9 mouse cellular contexts compared by ENCODE assay signal in the genomic region with DNA sequence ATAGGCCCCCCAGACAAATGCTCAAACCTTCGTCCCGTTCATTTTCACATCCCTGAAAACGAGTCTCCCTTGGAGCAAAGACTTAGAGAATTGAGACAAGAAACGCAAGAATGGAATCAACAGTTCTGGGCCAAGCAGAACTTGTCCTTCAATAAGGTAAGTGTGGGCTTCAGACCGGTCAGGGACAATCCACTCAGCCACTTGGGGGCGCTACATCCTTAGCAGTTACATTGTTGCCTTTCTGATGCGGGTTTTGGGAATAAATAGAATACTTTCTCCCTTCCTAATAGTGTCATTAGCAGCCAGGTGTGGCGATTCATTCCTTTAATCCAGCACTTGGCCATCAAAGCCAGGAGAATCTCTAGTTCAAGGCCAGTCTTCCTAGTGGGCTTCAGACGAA. TPM values are rescaled to one million over a fixed set of nuclear protein-coding genes. Genes with fewer than 3 reads are reported as not detected.
DNase-seq lines count a peak whose midpoint lies in the region; ATAC-seq and TF ChIP-seq lines count a peak whose summit lies in the region.
"Had no signal": no experiment of that assay in that cellular context is flagged by ENCODE, and none has a peak within 500 bp of the region (broad histone marks: within the 10 kb centered on the region; RNA-seq: fewer than 3 reads in every experiment).

No protein-coding gene starts in this region.

- H3K4me2 ChIP-seq in limb, embryonic 11.5 days (ENCODE audit: low read depth, severe bottlenecking) = no peak overlapping the region
- H3K4me2 ChIP-seq in midbrain, embryonic 11.5 days = no peak overlapping the region
- H3K4me2 ChIP-seq: lung, embryonic 15.5 days had no signal

- peak; percentile 63 for TF ChIP-seq CTCF in Patski (IDR thresholded peaks at IDR 0.05)

- POLR2A ChIA-PET in Patski (lab: Charles Lee) = interaction anchor here (1.3 kb wide), 1 partner anchor 9 kb away, joined by 4 read pairs; no protein-coding TSS in a partner anchor

- H3K27ac ChIP-seq in limb, embryonic 11.5 days (replicated peaks; ENCODE audit: low read depth, low read length) = no peak overlapping the region
- no peak overlapping the region for H3K27ac ChIP-seq in limb, embryonic 10.5 days
- H3K27ac ChIP-seq in midbrain, embryonic 11.5 days (ENCODE audit: low read depth, low read length) = no peak overlapping the region
- H3K27ac ChIP-seq: lung, embryonic 15.5 days had no signal

- CTCF ChIA-PET in Patski (lab: Charles Lee) = no interaction called here

- no peaks in the 10 kb centered on the region for H3K27me3 ChIP-seq in limb, embryonic 11.5 days (ENCODE audit: control insufficient read depth, insufficient read depth, low read length)
- H3K27me3 ChIP-seq in limb, embryonic 10.5 days (ENCODE audit: low read depth, poor library complexity, severe bottlenecking) = no peaks in the 10 kb centered on the region
- H3K27me3 ChIP-seq in Patski = no peaks in the 10 kb centered on the region
- no peaks in the 10 kb centered on the region for H3K27me3 ChIP-seq in midbrain, embryonic 11.5 days (ENCODE audit: control insufficient read depth, insufficient read depth, low read length)
- H3K27me3 ChIP-seq: lung, embryonic 15.5 days had no signal

- no peaks in the 10 kb centered on the region for H3K9me3 ChIP-seq in limb, embryonic 11.5 days (ENCODE audit: control insufficient read depth, low read length)
- H3K9me3 ChIP-seq in limb, embryonic 10.5 days (replicated peaks) = no peaks in the 10 kb centered on the region
- no peaks in the 10 kb centered on the region for H3K9me3 ChIP-seq in midbrain, embryonic 11.5 days (ENCODE audit: control insufficient read depth, low read length)
- H3K9me3 ChIP-seq: lung, embryonic 15.5 days had no signal

- no peak overlapping the region for H3K4me3 ChIP-seq in limb, embryonic 11.5 days (ENCODE audit: low read depth, low read length)
- H3K4me3 ChIP-seq in limb, embryonic 10.5 days = no peak overlapping the region
- no peak overlapping the region for H3K4me3 ChIP-seq in midbrain, embryonic 11.5 days (ENCODE audit: low read depth, low read length)
- H3K4me3 ChIP-seq: lung, embryonic 15.5 days had no signal

- ATAC-seq in cerebellum, adult (ENCODE audit: insufficient number of reproducible peaks, low FRiP score, low TSS enrichment) = no peak
- no peak for ATAC-seq in limb, embryonic 11.5 days (ENCODE audit: insufficient number of reproducible peaks, low FRiP score, low TSS enrichment, low read depth)
- ATAC-seq in Patski = no peak
- ATAC-seq in midbrain, embryonic 11.5 days (ENCODE audit: low FRiP score) = no peak

- no peaks in the 10 kb centered on the region for H3K4me1 ChIP-seq in limb, embryonic 11.5 days (ENCODE audit: control insufficient read depth, insufficient read depth, low read length)
- peaks cover 8% of the 10 kb centered on the region; the same call in 1 of the 2 replicates for H3K4me1 ChIP-seq in limb, embryonic 10.5 days
- peaks cover 13% of the 10 kb centered on the region for H3K4me1 ChIP-seq in midbrain, embryonic 11.5 days (ENCODE audit: control insufficient read depth, insufficient read depth, low read length)
- H3K4me1 ChIP-seq: lung, embryonic 15.5 days had no signal

- in situ Hi-C loops in Patski (cut with MboI; ENCODE audit: low pct_unique_long_range_greater_than_20kb) = no loop called here

- 77% methylated on average over 9 of the region's 9 CpGs for WGBS in limb, embryonic 11.5 days
- WGBS in limb, embryonic 10.5 days = 78% methylated on average over 9 of the region's 9 CpGs
- 74% methylated on average over 9 of the region's 9 CpGs for WGBS in midbrain, embryonic 11.5 days

- peak; percentile 66 to 78 for DNase-seq in cerebellum, adult 18-20 months
- DNase-seq in limb, embryonic 11.5 days (ENCODE audit: low spot score) = peak; percentile 51
- DNase-seq in limb, embryonic 10.5 days (ENCODE audit: low spot score) = no peak
- no peak for DNase-seq in Patski (ENCODE audit: low read depth, low spot score)
- peak; percentile 46 to 68 for DNase-seq in gastrocnemius, postnatal 4 days (ENCODE audit: low spot score in 2 of 2)
- DNase-seq in thymus, postnatal 25 days = peak; percentile 34
- no peak for DNase-seq in midbrain, embryonic 11.5 days (ENCODE audit: low spot score, missing footprints)

- no peak overlapping the region for H3K9ac ChIP-seq in limb, embryonic 11.5 days (ENCODE audit: low read length)
- H3K9ac ChIP-seq in midbrain, embryonic 11.5 days (ENCODE audit: low read length) = no peak overlapping the region
- H3K9ac ChIP-seq: lung, embryonic 15.5 days had no signal

- peaks cover 2% of the 10 kb centered on the region; the same call in 1 of the 2 replicates for H3K36me3 ChIP-seq in limb, embryonic 11.5 days (ENCODE audit: control insufficient read depth, insufficient read depth, low read length)
- peaks cover 55% of the 10 kb centered on the region for H3K36me3 ChIP-seq in limb, embryonic 10.5 days
- no peaks in the 10 kb centered on the region for H3K36me3 ChIP-seq in midbrain, embryonic 11.5 days (ENCODE audit: control insufficient read depth, insufficient read depth, low read length)

RNA-seq across cellular contexts. Expression of a gene that starts 9.6 kb away (rescaled TPM):
- 55.1 and 61.1 TPM in 2 replicates for polyA plus RNA-seq in limb, embryonic 11.5 days (2014; fragmentation: Nextera tagmentation; extraction: Ambion mirVana)
- 57.4 and 64.8 TPM in 2 replicates for polyA plus RNA-seq in limb, embryonic 10.5 days (2016; fragmentation: Nextera tagmentation; extraction: Ambion mirVana)
- polyA plus RNA-seq in Patski (2021) = 36.7 TPM
- total RNA-seq in gastrocnemius, postnatal 4 days (2021) = 10 to 100 TPM; 36.1 to 40.1 TPM
- polyA plus RNA-seq in midbrain, embryonic 11.5 days (2014; fragmentation: Nextera tagmentation; extraction: Ambion mirVana) = 50.8 and 54.7 TPM in 2 replicates

RNA-seq across cellular contexts. Expression of a gene that starts 9.6 kb away (rescaled TPM):
- 56.8 and 58.2 TPM in 2 replicates for polyA plus RNA-seq in limb, embryonic 11.5 days (2014; fragmentation: Nextera tagmentation; extraction: Ambion mirVana)
- polyA plus RNA-seq in limb, embryonic 10.5 days (2016; fragmentation: Nextera tagmentation; extraction: Ambion mirVana) = 52.6 and 52.9 TPM in 2 replicates
- 40.1 TPM for polyA plus RNA-seq in Patski (2021)
- total RNA-seq in gastrocnemius, postnatal 4 days (2021) = 10 to 100 TPM; 27.5 to 32.1 TPM
- polyA plus RNA-seq in midbrain, embryonic 11.5 days (2014; fragmentation: Nextera tagmentation; extraction: Ambion mirVana) = 62.2 and 64.1 TPM in 2 replicates

RNA-seq across cellular contexts. Expression of a gene that starts 36.0 kb away (rescaled TPM):
- 95.5 and 103 TPM in 2 replicates for polyA plus RNA-seq in limb, embryonic 11.5 days (2014; fragmentation: Nextera tagmentation; extraction: Ambion mirVana)
- 87.5 and 98.0 TPM in 2 replicates for polyA plus RNA-seq in limb, embryonic 10.5 days (2016; fragmentation: Nextera tagmentation; extraction: Ambion mirVana)
- polyA plus RNA-seq in Patski (2021) = 110 TPM
- total RNA-seq in gastrocnemius, postnatal 4 days (2021) = 100 to 1,000 TPM; 117 to 120 TPM
- 282 and 288 TPM in 2 replicates for polyA plus RNA-seq in midbrain, embryonic 11.5 days (2014; fragmentation: Nextera tagmentation; extraction: Ambion mirVana)

RNA-seq across cellular contexts. Expression of a gene that starts 44.7 kb away (rescaled TPM):
- 6.3 and 7.4 TPM in 2 replicates for polyA plus RNA-seq in limb, embryonic 11.5 days (2014; fragmentation: Nextera tagmentation; extraction: Ambion mirVana)
- 18.2 and 21.0 TPM in 2 replicates for polyA plus RNA-seq in limb, embryonic 10.5 days (2016; fragmentation: Nextera tagmentation; extraction: Ambion mirVana)
- polyA plus RNA-seq in Patski (2021) = 12.9 TPM
- 1 to 10 TPM; 7.3 to 7.9 TPM for total RNA-seq in gastrocnemius, postnatal 4 days (2021)
- 5.5 and 6.0 TPM in 2 replicates for polyA plus RNA-seq in midbrain, embryonic 11.5 days (2014; fragmentation: Nextera tagmentation; extraction: Ambion mirVana)

RNA-seq across cellular contexts. Expression of a gene that starts 50.5 kb away (rescaled TPM):
- polyA plus RNA-seq in limb, embryonic 11.5 days (2014; fragmentation: Nextera tagmentation; extraction: Ambion mirVana) = 76.4 and 84.4 TPM in 2 replicates
- polyA plus RNA-seq in limb, embryonic 10.5 days (2016; fragmentation: Nextera tagmentation; extraction: Ambion mirVana) = 46.5 and 55.9 TPM in 2 replicates
- polyA plus RNA-seq in Patski (2021) = 69.4 TPM
- 10 to 100 TPM; 48.6 to 61.8 TPM for total RNA-seq in gastrocnemius, postnatal 4 days (2021)
- 2,717 and 2,900 TPM in 2 replicates for polyA plus RNA-seq in midbrain, embryonic 11.5 days (2014; fragmentation: Nextera tagmentation; extraction: Ambion mirVana)

Comparison
In these comparisons a context has a peak if more than half of its experiments do, and no peak if none do; other contexts are left out.
1. DNase-seq: peak in cerebellum, adult 18-20 months (2 of 2), limb, embryonic 11.5 days (single experiment), gastrocnemius, postnatal 4 days (2 of 2) and thymus, postnatal 25 days (single experiment); none in limb, embryonic 10.5 days (single experiment), Patski (single experiment) and midbrain, embryonic 11.5 days (single experiment).